Mouse (Mus musculus) left cerebral cortex, postnatal 14 days (tissue): ENCODE measurements at regions not wholly inside any gene's neighbourhood (a gene's known extent, or its start where the extent isn't known, plus 50 kb on each side); places are given as distances from the start of the nearest gene placed in this dataset.
A peak's percentile ranks its signal among the peaks of the same experiment; 100 is the strongest.

Experiments
- DNase-seq, 2 experiments: peaks; one replicate each; pipeline ENCODE4 v3.0.0; 2021 to 2022; ENCODE audit warnings: low spot score in 2 of 2, mixed read lengths in 1 of 2
- intact Hi-C: fragments of 180-260 bp; cut with DNase I; formaldehyde crosslinking; loops from one replicate; pipeline ENCODE4 v1.15.1; 2025

GRCm38 (mm10) chr14:24617393-24617861 is 130.5 kb downstream of the Rps24 start:
- DNase-seq = peak; percentile 67 to 80
- intact Hi-C loops = loop anchor here (2.0 kb wide), 1 partner anchor 39 kb away; no protein-coding TSS in a partner anchor

- DNase-seq = peak; percentile 52 to 89
- intact Hi-C loops = no loop called here
These were observed 131.5 kb downstream of the Rps24 start for GRCm38 (mm10) chr14:24618226-24619038.

- no peak for DNase-seq
- intact Hi-C loops = no loop called here
These were observed 145.1 kb downstream of the Rps24 start for GRCm38 (mm10) chr14:24631994-24632393.

- DNase-seq = no peak
- intact Hi-C loops = no loop called here
These were observed 154.9 kb downstream of the Rps24 start for GRCm38 (mm10) chr14:24641853-24642252.

GRCm38 (mm10) chr14:24644117-24644808 is 157.3 kb downstream of the Rps24 start:
- intact Hi-C loops = no loop called here
- no peak for DNase-seq

- peak; percentile 37 to 50 for DNase-seq
- intact Hi-C loops = no loop called here
These were observed 159.4 kb downstream of the Rps24 start for GRCm38 (mm10) chr14:24646239-24646848.

- no peak for DNase-seq
- intact Hi-C loops = no loop called here
These were observed 160.8 kb downstream of the Rps24 start for GRCm38 (mm10) chr14:24647722-24648121.

- no peak for DNase-seq
- intact Hi-C loops = loop anchor here (2.0 kb wide), 1 partner anchor 150 kb away; no protein-coding TSS in a partner anchor
These were observed 163.4 kb downstream of the Rps24 start for GRCm38 (mm10) chr14:24650195-24650901.

GRCm38 (mm10) chr14:24650902-24651270 is 164.0 kb downstream of the Rps24 start:
- DNase-seq = no peak
- intact Hi-C loops = loop anchor here (2.0 kb wide), 1 partner anchor 150 kb away; no protein-coding TSS in a partner anchor

- DNase-seq = no peak
- intact Hi-C loops = no loop called here
These were observed 165.7 kb downstream of the Rps24 start for GRCm38 (mm10) chr14:24652591-24652990.

- DNase-seq = peak; percentile 39 to 69
- intact Hi-C loops = no loop called here
These were observed 168.7 kb downstream of the Rps24 start for GRCm38 (mm10) chr14:24655580-24655979.

GRCm38 (mm10) chr14:24661797-24662196 is 174.9 kb downstream of the Rps24 start:
- intact Hi-C loops = no loop called here
- no peak for DNase-seq

- no peak for DNase-seq
- intact Hi-C loops = no loop called here
These were observed 178.3 kb downstream of the Rps24 start for GRCm38 (mm10) chr14:24665210-24665609.
